Mouse (Mus musculus): ENCODE results near the gene Son.

- TF ChIP-seq POLR2A (IDR thresholded peaks at IDR 0.05; ENCODE audit: low read depth, low read length) (no peak), CTCF (conservative IDR thresholded peaks at IDR 0.05; ENCODE audit: insufficient read depth, insufficient read length, low read depth, low read length) (no peak)
These were observed 48.1 kb upstream of the Son start for GRCm38 (mm10) chr16:91599242-91599641.
